ENCODE assay signal across 14 mouse cellular contexts in the genomic region with DNA sequence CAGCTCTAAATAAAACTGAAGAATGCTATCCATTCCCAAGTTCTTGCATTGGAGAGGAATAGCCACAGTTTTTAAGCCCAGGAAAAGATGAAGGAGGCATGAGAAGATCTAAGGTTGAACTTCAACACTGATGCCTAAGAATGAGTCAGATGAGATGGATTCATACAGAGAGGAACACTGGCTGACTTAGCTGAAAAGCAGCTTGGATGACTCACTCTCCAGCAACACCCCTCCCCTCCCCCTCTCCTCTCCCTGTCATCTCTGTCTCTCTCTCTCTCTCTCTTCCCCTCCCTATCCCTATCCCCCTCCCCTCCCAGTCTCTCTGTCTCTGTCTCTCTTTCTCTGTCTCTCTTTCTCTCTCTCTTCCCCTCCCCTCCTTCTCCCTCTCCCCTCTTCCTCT.
DNase-seq lines count a peak whose midpoint lies in the region; ATAC-seq and TF ChIP-seq lines count a peak whose summit lies in the region.
"Had no signal": no experiment of that assay in that cellular context is flagged by ENCODE, and none has a peak within 500 bp of the region (broad histone marks: within the 10 kb centered on the region; RNA-seq: fewer than 3 reads in every experiment).

No protein-coding gene starts in this region.

- no peak for TF ChIP-seq CTCF in C2C12 (IDR thresholded peaks at IDR 0.05; ENCODE audit: control insufficient read depth, insufficient read depth, insufficient read length)
- no peak for TF ChIP-seq CTCF in midbrain, postnatal 0 days (IDR thresholded peaks at IDR 0.05)

- H3K36me3 ChIP-seq in C2C12 (ENCODE audit: control insufficient read depth, insufficient read depth) = no peaks in the 10 kb centered on the region
- no peaks in the 10 kb centered on the region for H3K36me3 ChIP-seq in midbrain, postnatal 0 days (ENCODE audit: insufficient read depth, low read length)
- H3K36me3 ChIP-seq: forebrain, embryonic 15.5 days; limb, embryonic 15.5 days had no signal

- ATAC-seq in midbrain, postnatal 0 days (ENCODE audit: low FRiP score) = no peak
- ATAC-seq: forebrain, embryonic 15.5 days; inflammation-experienced regulatory T-cells, adult 6 months had no signal

- intact Hi-C loops in left cerebral cortex, postnatal 4 days (cut with DNase I) = no loop called here
- intact Hi-C loops in left cerebral cortex, postnatal 25 days (cut with DNase I) = no loop called here

- no peak overlapping the region for H3ac ChIP-seq in C2C12 (ENCODE audit: control insufficient read depth, insufficient read length, low read depth)

- H3K9me3 ChIP-seq in midbrain, postnatal 0 days (ENCODE audit: low read length) = no peaks in the 10 kb centered on the region
- H3K9me3 ChIP-seq: forebrain, embryonic 15.5 days; limb, embryonic 15.5 days had no signal

- no peak overlapping the region for H3K9ac ChIP-seq in midbrain, postnatal 0 days (replicated peaks; ENCODE audit: low read length, poor library complexity, severe bottlenecking)
- H3K9ac ChIP-seq: forebrain, embryonic 15.5 days; limb, embryonic 15.5 days had no signal

- no peaks in the 10 kb centered on the region for H3K27me3 ChIP-seq in C2C12 (ENCODE audit: control insufficient read depth, insufficient read depth, insufficient read length)
- no peaks in the 10 kb centered on the region for H3K27me3 ChIP-seq in midbrain, postnatal 0 days (ENCODE audit: insufficient read depth, low read length)
- H3K27me3 ChIP-seq: forebrain, embryonic 15.5 days had no signal

- H3K27ac ChIP-seq in midbrain, postnatal 0 days (ENCODE audit: low read depth, low read length) = no peak overlapping the region
- H3K27ac ChIP-seq: forebrain, embryonic 15.5 days; limb, embryonic 15.5 days; stomach, postnatal 0 days had no signal

- H3K79me3 ChIP-seq in C2C12 (ENCODE audit: low read depth) = no peaks in the 10 kb centered on the region

- H3K4me3 ChIP-seq in C2C12 (ENCODE audit: insufficient read depth, poor library complexity, severe bottlenecking) = no peak overlapping the region
- no peak overlapping the region for H3K4me3 ChIP-seq in midbrain, postnatal 0 days (ENCODE audit: low read depth, low read length)
- H3K4me3 ChIP-seq: forebrain, embryonic 15.5 days; limb, embryonic 15.5 days had no signal

- peak; percentile 22 for DNase-seq in left cerebral cortex, adult 11 months (ENCODE audit: low spot score)
- DNase-seq in left cerebral cortex, postnatal 4 days = no peak
- peak; percentile 42 for DNase-seq in adrenal gland, postnatal 10 days
- peak; percentile 14 to 78 for DNase-seq in left cerebral cortex, postnatal 25 days (ENCODE audit: low spot score in 2 of 2)
- DNase-seq in cerebellum, postnatal 4 days (ENCODE audit: low spot score in 2 of 2) = no peak
- no peak for DNase-seq in gastrocnemius, postnatal 25 days
- no peak for DNase-seq in midbrain, postnatal 0 days (ENCODE audit: low spot score)
- DNase-seq: cerebellum, adult 11 months; kidney, postnatal 36 days had no signal

- H3K79me2 ChIP-seq in C2C12 (ENCODE audit: control insufficient read depth, insufficient read depth) = no peaks in the 10 kb centered on the region

- no peaks in the 10 kb centered on the region for H3K4me1 ChIP-seq in midbrain, postnatal 0 days (ENCODE audit: insufficient read depth, low read length)
- H3K4me1 ChIP-seq: limb, embryonic 15.5 days had no signal

- no peak overlapping the region for H3K4me2 ChIP-seq in midbrain, postnatal 0 days (ENCODE audit: low read depth, low read length, poor library complexity, severe bottlenecking)
- H3K4me2 ChIP-seq: forebrain, embryonic 15.5 days; limb, embryonic 15.5 days had no signal

TF ChIP-seq in C2C12, 6 proteins besides CTCF, POLR2A, EP300 and RAD21:
- TF ChIP-seq CEBPB (IDR thresholded peaks at IDR 0.05; ENCODE audit: low read depth) = no peak
- TF ChIP-seq FOSL1 (IDR thresholded peaks at IDR 0.05; ENCODE audit: insufficient read depth, low read length, poor library complexity, severe bottlenecking) = peak; percentile 18
- no peak for TF ChIP-seq USF1 (IDR thresholded peaks at IDR 0.05; ENCODE audit: low read depth)
- no peak for TF ChIP-seq MYOD1 (IDR thresholded peaks at IDR 0.05; ENCODE audit: control insufficient read depth, insufficient read length, low read depth)
- no peak for TF ChIP-seq MAX (IDR thresholded peaks at IDR 0.05)
- no peak for TF ChIP-seq MYOG (IDR thresholded peaks at IDR 0.05; ENCODE audit: control insufficient read depth, extremely low read depth, insufficient read length)

Comparison
In these comparisons a context has a peak if more than half of its experiments do, and no peak if none do; other contexts are left out.
1. DNase-seq: peak in left cerebral cortex, adult 11 months (single experiment), adrenal gland, postnatal 10 days (single experiment) and left cerebral cortex, postnatal 25 days (2 of 2); none in left cerebral cortex, postnatal 4 days (single experiment), cerebellum, postnatal 4 days (0 of 2), gastrocnemius, postnatal 25 days (single experiment) and midbrain, postnatal 0 days (single experiment).